Mouse (Mus musculus) olfactory bulb, adult 2 months (tissue): Measurements from ENCODE around the gene Otop3. TPM values are rescaled to one million over a fixed set of nuclear protein-coding genes. Genes with fewer than 3 reads are reported as not detected.
A peak's percentile ranks its signal among the peaks of the same experiment; 100 is the strongest.

Experiments
- H3K27ac ChIP-seq: fragments of 200-500 bp; 2 replicates; pipeline ENCODE4 v1.5.1; 2012; ENCODE audit warnings: low read depth, low read length; ENCODE audit not compliant: insufficient read depth
- H3K4me1 ChIP-seq: fragments of 200-500 bp; 2 replicates; pipeline ENCODE4 v1.6.1; 2012; ENCODE audit warnings: low read length; ENCODE audit not compliant: control insufficient read depth, insufficient read depth
- H3K4me3 ChIP-seq: fragments of 200-500 bp; 2 replicates; pipeline ENCODE4 v1.5.1; 2012; ENCODE audit warnings: mild to moderate bottlenecking, low read depth, low read length, moderate library complexity; ENCODE audit not compliant: insufficient read depth
- CTCF ChIP-seq: fragments of 200-500 bp; IDR thresholded peaks from 2 replicates; pipeline ENCODE4 v1.5.1; 2012; ENCODE audit warnings: low read depth, mild to moderate bottlenecking, low read length, moderate library complexity; ENCODE audit not compliant: insufficient read depth
- POLR2A ChIP-seq: fragments of 200-500 bp; IDR thresholded peaks from 2 replicates; pipeline ENCODE4 v1.6.1; 2012; ENCODE audit warnings: mild to moderate bottlenecking, low read depth, low read length, moderate library complexity; ENCODE audit not compliant: insufficient read depth
- WGBS: fragments of 180-500 bp; shearing (Covaris S2); methylation state at CpG from one replicate; pipeline ENCODE4 v1.1.7; 2018; 5-methylcytosine and 5-hydroxymethylcytosine counted together
- polyA plus RNA-seq: library from polyadenylated mRNA; stranded (reverse); fragments of >200 nt; gene quantifications from 2 replicates; pipeline ENCODE4 v1.2.4, GENCODE M21; 2012; ENCODE audit warnings: low replicate concordance; ENCODE audit not compliant: missing spikeins, insufficient read depth, insufficient read length

Otop3 gene
- polyA plus RNA-seq: not detected in 2 replicates

GRCm38 (mm10) chr11:115334531-115334930 lies at the start of gene Otop3:
Gene Otop3, plus strand, starts transcription at chr11:115334731.
- TF ChIP-seq POLR2A (no peak), CTCF (no peak)
- Histone ChIP-seq H3K4me1 (peaks cover 13% of the 10 kb centered on the region), H3K4me3 (no peak within 1 kb of the TSS; the same call in 1 of the 2 replicates), H3K27ac (no peak within 1 kb of the TSS)
- WGBS: 5% methylated on average over 29 of the region's 29 CpGs

- H3K4me1 ChIP-seq: peaks cover 28% of the 10 kb centered on the region; the same call in 1 of the 2 replicates
- 76% methylated on average over 4 of the region's 4 CpGs for WGBS
- TF ChIP-seq POLR2A: no peak
- TF ChIP-seq CTCF: no peak
- no peak overlapping the region for H3K27ac ChIP-seq
- H3K4me3 ChIP-seq: no peak overlapping the region
These were observed 49.2 kb upstream of the Otop3 start for GRCm38 (mm10) chr11:115285282-115285681.

DNA sequence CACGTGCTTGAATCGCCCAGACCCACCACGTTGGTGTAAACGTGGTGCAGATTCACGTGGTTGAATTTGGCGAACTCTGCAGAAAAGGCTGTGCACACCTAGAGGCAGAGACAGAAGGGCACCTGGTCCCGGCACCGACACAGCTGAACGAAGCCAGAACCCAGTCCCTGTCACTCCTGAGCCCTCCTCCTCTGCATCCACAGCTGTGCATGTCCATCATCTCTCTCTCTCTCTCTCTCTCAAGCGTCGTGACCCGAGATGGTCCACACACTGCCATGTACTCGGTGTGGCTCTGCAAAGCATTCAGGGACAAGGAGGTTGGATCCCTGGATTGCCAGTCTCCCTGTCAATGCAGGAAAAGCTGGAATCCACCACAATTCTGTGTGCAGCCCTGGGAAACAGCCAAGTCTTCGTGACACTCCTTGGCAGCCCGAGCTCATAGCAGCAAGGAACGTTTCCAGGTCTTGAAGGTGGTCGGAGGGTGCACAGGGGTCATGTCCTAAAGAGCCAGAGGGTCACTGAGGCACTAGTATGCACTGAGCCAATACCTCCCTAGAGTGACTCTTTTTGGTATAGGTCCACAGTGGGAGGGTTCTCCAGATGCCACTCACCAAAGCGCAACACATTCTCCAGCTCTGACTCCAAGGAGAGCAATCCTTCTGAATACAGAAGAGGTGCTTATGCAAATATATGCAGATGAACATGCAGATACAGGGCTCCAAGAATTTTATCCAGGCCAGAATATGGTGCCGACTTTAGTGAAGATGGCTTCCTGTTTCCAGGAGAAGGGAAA lies 48.1 kb upstream of the Otop3 start:
- 47% methylated on average over 19 of the region's 19 CpGs for WGBS
- H3K27ac ChIP-seq: no peak overlapping the region
- H3K4me1 ChIP-seq: peaks cover 33% of the 10 kb centered on the region
- no peak for TF ChIP-seq CTCF
- TF ChIP-seq POLR2A: no peak
- H3K4me3 ChIP-seq: no peak overlapping the region

DNA sequence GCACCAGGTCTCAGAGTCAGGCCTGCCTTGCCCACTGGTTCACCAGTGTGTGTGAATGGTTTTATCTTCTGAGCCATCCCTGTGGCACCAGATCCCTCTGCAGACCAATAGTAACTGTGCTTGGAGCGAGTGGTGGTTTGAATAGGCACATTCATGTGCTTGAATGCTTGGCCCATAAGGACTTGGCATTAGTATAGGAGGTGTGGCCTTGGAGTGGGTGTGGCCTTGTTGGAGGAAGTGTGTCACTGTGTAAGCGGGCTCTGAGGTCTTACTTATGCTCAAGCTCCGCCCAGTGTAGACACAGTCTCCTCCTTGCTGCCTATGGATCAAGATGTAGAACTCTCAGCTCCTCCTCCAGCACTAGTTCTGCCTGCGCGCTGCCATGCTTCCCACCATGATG lies 47.1 kb upstream of the Otop3 start:
- Histone ChIP-seq H3K27ac (no peak overlapping the region), H3K4me1 (peaks cover 31% of the 10 kb centered on the region), H3K4me3 (no peak overlapping the region)
- no peak for TF ChIP-seq POLR2A
- 90% methylated on average over 5 of the region's 5 CpGs for WGBS

GRCm38 (mm10) chr11:115288305-115288704 lies 46.2 kb upstream of the Otop3 start:
- TF ChIP-seq POLR2A (no peak), CTCF (no peak)
- Histone ChIP-seq H3K27ac (no peak overlapping the region), H3K4me1 (peaks cover 28% of the 10 kb centered on the region), H3K4me3 (no peak overlapping the region)
- WGBS: 94% methylated on average over 2 of the region's 2 CpGs

GRCm38 (mm10) chr11:115289885-115290284 lies 44.6 kb upstream of the Otop3 start:
- TF ChIP-seq POLR2A: no peak
- TF ChIP-seq CTCF: no peak
- Histone ChIP-seq H3K27ac (no peak overlapping the region), H3K4me1 (peaks cover 24% of the 10 kb centered on the region), H3K4me3 (no peak overlapping the region)
- 79% methylated on average over 8 of the region's 8 CpGs for WGBS

- TF ChIP-seq CTCF (no peak), POLR2A (no peak)
- WGBS: 88% methylated on average over 1 of the region's 1 CpGs
- Histone ChIP-seq H3K27ac (peak overlapping the region; percentile 41; the same call in 1 of the 2 replicates), H3K4me3 (no peak overlapping the region), H3K4me1 (peaks cover 24% of the 10 kb centered on the region)
These were observed 44.2 kb upstream of the Otop3 start for GRCm38 (mm10) chr11:115290314-115290713.

- WGBS: 39% methylated on average over 6 of the region's 6 CpGs
These were observed 43.6 kb upstream of the Otop3 start for GRCm38 (mm10) chr11:115290919-115291318.

DNA sequence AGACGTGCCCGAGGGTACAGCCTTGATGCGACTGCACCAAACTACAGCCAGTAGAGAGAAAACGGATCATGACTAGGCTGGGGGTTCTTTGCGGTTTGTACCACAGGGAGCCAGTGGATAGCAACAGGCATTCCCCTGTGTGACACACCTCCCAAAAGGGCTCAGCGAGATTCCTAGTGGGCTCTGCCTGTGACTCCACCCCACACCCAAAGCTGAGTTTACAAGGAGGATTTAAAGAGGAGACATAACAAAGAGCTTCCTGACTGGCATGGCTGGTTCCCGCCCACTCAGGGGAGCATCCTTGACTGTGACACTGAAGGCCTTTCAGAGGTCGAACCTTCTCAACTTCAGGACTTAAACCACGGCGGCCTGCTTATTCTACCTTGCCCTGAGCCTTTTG lies 43.0 kb upstream of the Otop3 start:
- 86% methylated on average over 10 of the region's 10 CpGs for WGBS
- H3K4me1 ChIP-seq: peaks cover 21% of the 10 kb centered on the region
- H3K27ac ChIP-seq: no peak overlapping the region
- H3K4me3 ChIP-seq: no peak overlapping the region
- no peak for TF ChIP-seq POLR2A
- no peak for TF ChIP-seq CTCF

More at GRCm38 (mm10) chr11:115290919-115291318, 43.6 kb upstream of the Otop3 start:
- H3K27ac ChIP-seq: peak overlapping the region; percentile 41; the same call in 1 of the 2 replicates
- H3K4me3 ChIP-seq: no peak overlapping the region
- no peak for TF ChIP-seq CTCF
- no peak for TF ChIP-seq POLR2A
- peaks cover 23% of the 10 kb centered on the region for H3K4me1 ChIP-seq
